Mouse (Mus musculus) liver, embryonic 14.5 days (tissue): ENCODE data around the gene Cobl. TPM values are rescaled to one million over a fixed set of nuclear protein-coding genes. Genes with fewer than 3 reads are reported as not detected.

ENCODE experiments used
- ATAC-seq: fragments of 200-750 bp; cut with Nextera tagmentation; 2 replicates; pipeline ENCODE4 v1.8.0; 2017; ENCODE audit warnings: moderate number of reproducible peaks, mild to moderate bottlenecking, moderate library complexity; ENCODE audit not compliant: insufficient read depth
- DNase-seq, 3 experiments: peaks; one replicate each; pipeline ENCODE4 v3.0.0-alpha.2; 2012 to 2013; ENCODE audit warnings: low read depth in 3 of 3, low spot score in 3 of 3
- H3K27ac ChIP-seq: fragments of 300-500 bp; sonication (generic); 2 replicates; pipeline ENCODE4 v1.5.1; 2014; ENCODE audit warnings: moderate library complexity, mild to moderate bottlenecking, control low read depth, inconsistent platforms
- H3K27me3 ChIP-seq: fragments of 300-500 bp; sonication (generic); 2 replicates; pipeline ENCODE4 v1.6.1; 2014; ENCODE audit warnings: mild to moderate bottlenecking, low read length, moderate library complexity; ENCODE audit not compliant: control insufficient read depth, insufficient read depth
- H3K36me3 ChIP-seq: fragments of 300-500 bp; sonication (generic); replicated peaks from 2 replicates; pipeline ENCODE4 v1.6.1; 2014; ENCODE audit warnings: low read depth; ENCODE audit not compliant: control insufficient read depth, insufficient read depth
- H3K4me1 ChIP-seq, 2 experiments: fragments of 200-500 bp in 1 of 2; fragments of 300-500 bp in 1 of 2; sonication (generic) in 1 of 2; replicated peaks; 2 replicates each; pipeline ENCODE4 v1.6.1; 2012 to 2014; ENCODE audit warnings: antibody characterized with exemption in 1 of 2, inconsistent platforms in 1 of 2, low read length in 1 of 2; ENCODE audit not compliant: control insufficient read depth in 2 of 2, insufficient read depth in 2 of 2
- H3K4me2 ChIP-seq: fragments of 300-500 bp; sonication (generic); 2 replicates; pipeline ENCODE4 v1.6.1; 2014; ENCODE audit warnings: low read depth, mild to moderate bottlenecking, control low read depth, moderate library complexity
- H3K4me3 ChIP-seq, 2 experiments: fragments of 200-500 bp in 1 of 2; fragments of 300-500 bp in 1 of 2; sonication (generic) in 1 of 2; 2 replicates each; pipeline ENCODE4 v1.5.1; 2012 to 2014; ENCODE audit warnings: low read depth in 2 of 2, low read length in 2 of 2, mild to moderate bottlenecking in 2 of 2, control low read depth in 1 of 2, inconsistent platforms in 1 of 2, moderate library complexity in 1 of 2; ENCODE audit not compliant: insufficient read depth in 1 of 2
- H3K9ac ChIP-seq: fragments of 300-500 bp; sonication (generic); replicated peaks from 2 replicates; pipeline ENCODE4 v1.6.1; 2014; ENCODE audit warnings: mild to moderate bottlenecking, control low read depth, moderate library complexity
- H3K9me3 ChIP-seq: fragments of 300-500 bp; sonication (generic); 2 replicates; pipeline ENCODE4 v1.6.1; 2016; ENCODE audit warnings: low read length, mixed read lengths; ENCODE audit not compliant: control insufficient read depth
- CTCF ChIP-seq: IDR thresholded peaks from 2 replicates; pipeline ENCODE4 v1.5.1; 2016; ENCODE audit warnings: antibody characterized with exemption, low read depth, control low read depth
- EP300 ChIP-seq: IDR thresholded peaks from 2 replicates; pipeline ENCODE4 v1.6.1; 2016; ENCODE audit warnings: antibody characterized with exemption, low read depth
- WGBS: fragments of 180-500 bp; shearing (Covaris S2); extraction: QIAGEN DNeasy Blood & Tissue Kit; methylation state at CpG from one replicate; pipeline ENCODE4 v1.1.7; 2014; ENCODE audit not compliant: insufficient replicate concordance; 5-methylcytosine and 5-hydroxymethylcytosine counted together
- polyA plus RNA-seq, 2 experiments: library from polyadenylated mRNA; depleted of rRNA in 1 of 2; stranded (reverse) in 1 of 2; unstranded in 1 of 2; fragments of >200 nt; fragmentation: Nextera tagmentation in 1 of 2; extraction: Ambion mirVana in 1 of 2; gene quantifications; 2 replicates each; pipeline versions ENCODE4 v1.2.1 to v1.2.3; 2012 to 2014

Cobl gene
- polyA plus RNA-seq, 2 experiments = 0.56 to 0.64 TPM

GRCm38 (mm10) chr11:12445222-12445621 is 19.5 kb downstream of the Cobl start:
- no peak overlapping the region for H3K4me2 ChIP-seq
- WGBS = 44% methylated on average over 2 of the region's 2 CpGs
- TF ChIP-seq EP300 (no peak), CTCF (no peak)
- DNase-seq = no peak
- H3K4me1 ChIP-seq = no peaks in the 10 kb centered on the region
- no peaks in the 10 kb centered on the region for H3K9me3 ChIP-seq
- no peak for ATAC-seq
- H3K27ac ChIP-seq = no peak overlapping the region
- no peak overlapping the region for H3K9ac ChIP-seq
- no peaks in the 10 kb centered on the region for H3K27me3 ChIP-seq
- H3K36me3 ChIP-seq = no peaks in the 10 kb centered on the region
- no peak overlapping the region for H3K4me3 ChIP-seq

GRCm38 (mm10) chr11:12444215-12444614 is 20.5 kb downstream of the Cobl start:
- Histone ChIP-seq H3K4me1 (no peaks in the 10 kb centered on the region), H3K9ac (no peak overlapping the region), H3K4me3 (no peak overlapping the region), H3K27ac (no peak overlapping the region), H3K9me3 (no peaks in the 10 kb centered on the region), H3K36me3 (no peaks in the 10 kb centered on the region), H3K4me2 (no peak overlapping the region), H3K27me3 (no peaks in the 10 kb centered on the region)
- ATAC-seq (no peak), DNase-seq (no peak)
- WGBS = 44% methylated on average over 2 of the region's 2 CpGs
- TF ChIP-seq CTCF (no peak), EP300 (no peak)

GRCm38 (mm10) chr11:12443614-12444013 is 21.1 kb downstream of the Cobl start:
- WGBS = 52% methylated on average over 4 of the region's 4 CpGs
- H3K36me3 ChIP-seq = no peaks in the 10 kb centered on the region

GRCm38 (mm10) chr11:12443185-12443584 is 21.6 kb downstream of the Cobl start:
- DNase-seq (no peak), ATAC-seq (no peak)
- H3K4me3 ChIP-seq = no peak overlapping the region
- H3K9me3 ChIP-seq = no peaks in the 10 kb centered on the region
- WGBS = 57% methylated on average over 5 of the region's 5 CpGs
- TF ChIP-seq CTCF (no peak), EP300 (no peak)
- no peaks in the 10 kb centered on the region for H3K36me3 ChIP-seq
- no peaks in the 10 kb centered on the region for H3K27me3 ChIP-seq
- H3K4me2 ChIP-seq = no peak overlapping the region
- H3K9ac ChIP-seq = no peak overlapping the region
- no peak overlapping the region for H3K27ac ChIP-seq
- no peaks in the 10 kb centered on the region for H3K4me1 ChIP-seq

More at GRCm38 (mm10) chr11:12443614-12444013, 21.1 kb downstream of the Cobl start:
- no peak for TF ChIP-seq CTCF
- TF ChIP-seq EP300 = no peak
- no peak overlapping the region for H3K27ac ChIP-seq
- no peak overlapping the region for H3K4me3 ChIP-seq
- no peaks in the 10 kb centered on the region for H3K9me3 ChIP-seq
- H3K4me2 ChIP-seq = no peak overlapping the region
- DNase-seq (no peak), ATAC-seq (no peak)
- no peaks in the 10 kb centered on the region for H3K4me1 ChIP-seq
- H3K27me3 ChIP-seq = no peaks in the 10 kb centered on the region
- no peak overlapping the region for H3K9ac ChIP-seq

- H3K4me1 ChIP-seq = no peaks in the 10 kb centered on the region
- no peaks in the 10 kb centered on the region for H3K36me3 ChIP-seq
- no peaks in the 10 kb centered on the region for H3K27me3 ChIP-seq
- WGBS = 50% methylated on average over 4 of the region's 4 CpGs
- H3K9me3 ChIP-seq = no peaks in the 10 kb centered on the region
- no peak overlapping the region for H3K4me2 ChIP-seq
- H3K9ac ChIP-seq = no peak overlapping the region
- TF ChIP-seq EP300 (no peak), CTCF (no peak)
- H3K4me3 ChIP-seq = no peak overlapping the region
- H3K27ac ChIP-seq = no peak overlapping the region
- ATAC-seq (no peak), DNase-seq (no peak)
Observed at GRCm38 (mm10) chr11:12442283-12442682, 22.5 kb downstream of the Cobl start.
